Mouse (Mus musculus) kidney, embryonic 15.5 days (tissue): ENCODE measurements at regions not wholly inside any gene's neighbourhood (a gene's known extent, or its start where the extent isn't known, plus 50 kb on each side); places are given as distances from the start of the nearest gene placed in this dataset.
A peak's percentile ranks its signal among the peaks of the same experiment; 100 is the strongest.

Source experiments
- ATAC-seq: fragments of 200-750 bp; cut with Nextera tagmentation; replicated peaks from 2 replicates; pipeline ENCODE4 v1.8.0; 2017; ENCODE audit warnings: moderate TSS enrichment; ENCODE audit not compliant: low FRiP score
- H3K27ac ChIP-seq: fragments of 300-500 bp; sonication (generic); 2 replicates; pipeline ENCODE4 v1.5.1; 2015; ENCODE audit warnings: mild to moderate bottlenecking, inconsistent platforms
- H3K27me3 ChIP-seq: fragments of 300-500 bp; sonication (generic); 2 replicates; pipeline ENCODE4 v1.6.1; 2015; ENCODE audit warnings: inconsistent platforms
- H3K36me3 ChIP-seq: fragments of 300-500 bp; sonication (generic); 2 replicates; pipeline ENCODE4 v1.6.1; 2015; ENCODE audit warnings: inconsistent platforms
- H3K4me1 ChIP-seq: fragments of 300-500 bp; sonication (generic); 2 replicates; pipeline ENCODE4 v1.6.1; 2015; ENCODE audit warnings: inconsistent platforms
- H3K4me2 ChIP-seq: fragments of 300-500 bp; sonication (generic); 2 replicates; pipeline ENCODE4 v1.6.1; 2015; ENCODE audit warnings: moderate library complexity, mild to moderate bottlenecking, inconsistent platforms
- H3K4me3 ChIP-seq: fragments of 300-500 bp; sonication (generic); replicated peaks from 2 replicates; pipeline ENCODE4 v1.5.1; 2015; ENCODE audit warnings: mild to moderate bottlenecking, inconsistent platforms
- H3K9ac ChIP-seq: fragments of 300-500 bp; sonication (generic); 2 replicates; pipeline ENCODE4 v1.6.1; 2015; ENCODE audit warnings: mild to moderate bottlenecking, inconsistent platforms
- H3K9me3 ChIP-seq: fragments of 300-500 bp; sonication (generic); replicated peaks from 2 replicates; pipeline ENCODE4 v1.6.1; 2016; ENCODE audit warnings: inconsistent platforms
- WGBS: fragments of 180-500 bp; shearing (Covaris S2); methylation state at CpG from one replicate; pipeline ENCODE4 v1.1.7; 2015; ENCODE audit warnings: mixed read lengths; 5-methylcytosine and 5-hydroxymethylcytosine counted together

GRCm38 (mm10) chr17:83924259-83924922, 76.6 kb upstream of the Haao start:
- Histone ChIP-seq H3K4me1 (peaks cover 23% of the 10 kb centered on the region), H3K4me2 (no peak overlapping the region), H3K27ac (no peak overlapping the region), H3K27me3 (no peaks in the 10 kb centered on the region), H3K36me3 (no peaks in the 10 kb centered on the region), H3K9ac (no peak overlapping the region), H3K9me3 (no peaks in the 10 kb centered on the region), H3K4me3 (no peak overlapping the region)
- 44% methylated on average over 16 of the region's 16 CpGs for WGBS
- no peak for ATAC-seq

- no peak overlapping the region for H3K4me2 ChIP-seq
- ATAC-seq, result no peak
- H3K9ac ChIP-seq, result no peak overlapping the region
- 71% methylated on average over 8 of the region's 8 CpGs for WGBS
- peaks cover 50% of the 10 kb centered on the region for H3K4me1 ChIP-seq
- no peak overlapping the region for H3K4me3 ChIP-seq
- H3K9me3 ChIP-seq, result no peaks in the 10 kb centered on the region
- H3K27me3 ChIP-seq, result no peaks in the 10 kb centered on the region
- H3K36me3 ChIP-seq, result no peaks in the 10 kb centered on the region
- H3K27ac ChIP-seq, result no peak overlapping the region
Observed at GRCm38 (mm10) chr17:83920894-83921293, 73.1 kb upstream of the Haao start.

GRCm38 (mm10) chr17:83920225-83920624, 72.5 kb upstream of the Haao start:
- Histone ChIP-seq H3K9ac (no peak overlapping the region), H3K36me3 (no peaks in the 10 kb centered on the region), H3K4me3 (no peak overlapping the region), H3K4me1 (peaks cover 52% of the 10 kb centered on the region), H3K27ac (no peak overlapping the region), H3K9me3 (no peaks in the 10 kb centered on the region), H3K4me2 (no peak overlapping the region), H3K27me3 (no peaks in the 10 kb centered on the region)
- 32% methylated on average over 4 of the region's 4 CpGs for whole genome bisulfite sequencing
- ATAC-seq, result no peak

GRCm38 (mm10) chr17:83918413-83919139, 70.8 kb upstream of the Haao start:
- no peaks in the 10 kb centered on the region for H3K36me3 ChIP-seq
- H3K4me1 ChIP-seq, result peaks cover 46% of the 10 kb centered on the region
- no peaks in the 10 kb centered on the region for H3K9me3 ChIP-seq
- ATAC-seq, result no peak
- no peak overlapping the region for H3K9ac ChIP-seq
- no peak overlapping the region for H3K4me2 ChIP-seq
- WGBS, result 61% methylated on average over 9 of the region's 9 CpGs
- no peaks in the 10 kb centered on the region for H3K27me3 ChIP-seq
- no peak overlapping the region for H3K4me3 ChIP-seq
- peak overlapping the region; percentile 57 for H3K27ac ChIP-seq

GRCm38 (mm10) chr17:83917781-83918180, 70.0 kb upstream of the Haao start:
- Histone ChIP-seq H3K4me3 (no peak overlapping the region), H3K36me3 (no peaks in the 10 kb centered on the region), H3K27ac (peak overlapping the region; percentile 85), H3K9ac (no peak overlapping the region), H3K9me3 (no peaks in the 10 kb centered on the region), H3K4me1 (peaks cover 48% of the 10 kb centered on the region), H3K27me3 (no peaks in the 10 kb centered on the region), H3K4me2 (no peak overlapping the region)
- no peak for ATAC-seq
- WGBS, result 64% methylated on average over 4 of the region's 4 CpGs

DNA sequence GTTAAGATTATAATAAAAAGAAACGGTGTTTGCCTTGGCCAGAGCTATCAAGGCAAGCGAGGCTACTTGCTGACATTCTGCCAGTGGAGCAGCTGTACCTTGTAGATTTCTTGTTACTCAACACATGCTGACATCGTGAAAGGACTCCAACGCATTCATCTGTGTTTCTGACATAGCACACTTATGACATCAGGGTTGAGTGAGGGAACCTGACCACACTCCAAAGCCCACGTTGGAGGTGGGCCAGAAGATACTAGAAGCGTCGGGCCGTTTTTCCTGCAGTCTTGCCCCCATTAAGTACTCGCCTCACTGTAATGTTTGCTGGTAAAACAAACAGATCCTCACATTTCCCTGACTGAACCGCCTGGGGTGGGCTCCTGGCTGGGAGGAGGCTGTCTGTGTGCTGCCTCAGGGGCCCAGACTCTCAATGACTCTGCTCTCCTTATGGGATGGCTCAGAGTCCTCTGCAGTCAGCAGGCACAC, 69.0 kb upstream of the Haao start:
- H3K4me3 ChIP-seq, result no peak overlapping the region
- WGBS, result 22% methylated on average over 10 of the region's 10 CpGs
- ATAC-seq, result peak; percentile 78
- no peak overlapping the region for H3K4me2 ChIP-seq
- no peaks in the 10 kb centered on the region for H3K27me3 ChIP-seq
- no peaks in the 10 kb centered on the region for H3K9me3 ChIP-seq
- no peak overlapping the region for H3K9ac ChIP-seq
- peak overlapping the region; percentile 85 for H3K27ac ChIP-seq
- H3K36me3 ChIP-seq, result no peaks in the 10 kb centered on the region
- peaks cover 48% of the 10 kb centered on the region for H3K4me1 ChIP-seq

DNA sequence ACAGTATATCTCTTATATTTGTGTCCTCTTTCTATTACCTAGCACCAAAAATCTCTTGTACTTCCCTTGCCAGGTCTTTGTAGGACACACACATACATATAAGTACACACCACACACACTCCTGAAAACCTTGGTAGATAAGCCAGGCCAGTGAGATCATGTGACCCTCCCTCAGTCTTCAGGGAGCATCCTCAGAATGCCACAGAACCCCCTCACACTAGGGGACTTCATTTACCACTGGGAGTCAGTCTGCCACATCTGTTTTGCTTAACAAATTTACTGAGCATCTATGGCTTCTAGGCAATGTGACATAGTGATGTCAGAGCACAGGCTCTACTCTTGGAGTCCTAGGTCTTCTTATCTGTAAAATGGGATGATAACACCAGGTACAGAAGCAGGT, 67.3 kb upstream of the Haao start:
- no peak overlapping the region for H3K4me2 ChIP-seq
- no peaks in the 10 kb centered on the region for H3K36me3 ChIP-seq
- H3K27ac ChIP-seq, result no peak overlapping the region
- H3K9ac ChIP-seq, result no peak overlapping the region
- H3K27me3 ChIP-seq, result no peaks in the 10 kb centered on the region
- no peak for ATAC-seq
- peaks cover 39% of the 10 kb centered on the region for H3K4me1 ChIP-seq
- H3K4me3 ChIP-seq, result no peak overlapping the region
- no peaks in the 10 kb centered on the region for H3K9me3 ChIP-seq

DNA sequence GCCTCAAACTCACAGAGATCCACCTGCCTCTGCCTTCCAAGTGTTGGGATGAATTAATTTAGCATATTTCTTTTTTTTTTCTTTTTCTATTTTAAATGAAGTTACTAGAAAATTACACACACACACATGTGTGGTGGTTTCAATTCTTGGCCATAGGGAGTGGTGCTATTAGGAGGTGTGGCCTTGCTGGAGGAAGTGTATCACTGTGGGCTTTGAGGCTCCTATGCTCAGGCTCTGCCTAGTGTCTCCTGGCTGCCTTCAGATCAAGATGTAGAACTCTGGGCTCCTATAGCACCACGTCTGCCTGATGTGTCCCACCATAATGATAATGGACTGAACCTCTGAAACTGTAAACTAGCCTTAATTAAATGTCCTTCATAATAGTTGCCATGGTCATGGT, 66.8 kb upstream of the Haao start:
- WGBS, result 74% methylated on average over 1 of the region's 1 CpGs

DNA sequence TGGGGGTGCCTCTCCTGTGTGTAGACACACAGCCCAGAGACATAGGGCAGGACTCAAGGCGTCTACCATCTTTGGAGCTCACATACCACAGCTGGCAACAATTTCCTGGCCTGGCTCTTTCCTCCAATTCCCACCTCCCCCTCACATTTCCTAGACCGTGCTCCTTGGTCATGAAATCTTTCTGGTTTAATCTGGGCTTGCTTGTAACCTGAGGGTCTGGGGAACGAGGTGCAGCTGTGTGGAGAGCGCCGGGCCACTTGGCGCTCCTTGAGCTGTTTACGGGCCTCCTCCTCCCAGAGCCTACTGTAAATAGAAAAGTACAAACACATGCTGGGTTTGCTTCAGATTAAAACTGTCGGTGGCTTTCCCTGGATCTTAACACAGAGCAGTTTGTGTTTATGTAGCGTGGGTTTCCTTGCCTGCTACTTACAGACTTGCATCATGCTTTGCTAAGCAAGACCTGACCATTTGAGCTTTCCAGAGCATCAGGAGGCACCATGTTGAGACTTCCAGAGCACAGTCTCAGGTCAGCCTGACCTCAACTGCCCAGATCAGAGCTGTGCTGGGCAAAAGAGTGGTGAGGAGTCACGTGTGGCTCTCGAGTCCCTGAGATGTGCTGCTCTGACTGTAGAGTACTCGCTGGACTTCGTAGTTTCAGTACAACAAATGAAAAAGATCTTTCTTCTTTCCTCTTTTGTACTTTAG, 66.1 kb upstream of the Haao start:
- Histone ChIP-seq H3K36me3 (no peaks in the 10 kb centered on the region), H3K4me3 (no peak overlapping the region), H3K27ac (peak overlapping the region; percentile 78), H3K9ac (no peak overlapping the region), H3K27me3 (no peaks in the 10 kb centered on the region), H3K4me1 (peaks cover 42% of the 10 kb centered on the region), H3K4me2 (no peak overlapping the region), H3K9me3 (no peaks in the 10 kb centered on the region)
- 0 out of 2 replicates have a peak, but pooled peaks have one; percentile 16 for ATAC-seq
- WGBS, result 49% methylated on average over 13 of the region's 13 CpGs

More for the DNA sequence above, 66.8 kb upstream of the Haao start:
- ATAC-seq, result no peak
- H3K27me3 ChIP-seq, result no peaks in the 10 kb centered on the region
- H3K36me3 ChIP-seq, result no peaks in the 10 kb centered on the region
- no peak overlapping the region for H3K4me2 ChIP-seq
- no peaks in the 10 kb centered on the region for H3K9me3 ChIP-seq
- H3K4me1 ChIP-seq, result peaks cover 39% of the 10 kb centered on the region
- H3K27ac ChIP-seq, result no peak overlapping the region
- no peak overlapping the region for H3K4me3 ChIP-seq
- no peak overlapping the region for H3K9ac ChIP-seq

- WGBS, result 90% methylated on average over 6 of the region's 6 CpGs
- Histone ChIP-seq H3K36me3 (no peaks in the 10 kb centered on the region), H3K4me3 (no peak overlapping the region), H3K9me3 (no peaks in the 10 kb centered on the region), H3K4me1 (peaks cover 28% of the 10 kb centered on the region), H3K4me2 (no peak overlapping the region), H3K27ac (no peak overlapping the region; the same call in 1 of the 2 replicates), H3K27me3 (no peaks in the 10 kb centered on the region), H3K9ac (no peak overlapping the region)
- no peak for ATAC-seq
Observed at GRCm38 (mm10) chr17:83912421-83912820, 64.7 kb upstream of the Haao start.

GRCm38 (mm10) chr17:83908811-83909210, 61.0 kb upstream of the Haao start:
- WGBS, result 83% methylated on average over 6 of the region's 6 CpGs
- H3K36me3 ChIP-seq, result no peaks in the 10 kb centered on the region
- H3K9me3 ChIP-seq, result no peaks in the 10 kb centered on the region
- H3K27me3 ChIP-seq, result no peaks in the 10 kb centered on the region
- no peak for ATAC-seq
- H3K27ac ChIP-seq, result 0 out of 2 replicates have a peak overlapping the region, but pooled peaks have one; percentile 9
- peaks cover 18% of the 10 kb centered on the region for H3K4me1 ChIP-seq
- no peak overlapping the region for H3K9ac ChIP-seq
- no peak overlapping the region for H3K4me2 ChIP-seq
- no peak overlapping the region for H3K4me3 ChIP-seq

DNA sequence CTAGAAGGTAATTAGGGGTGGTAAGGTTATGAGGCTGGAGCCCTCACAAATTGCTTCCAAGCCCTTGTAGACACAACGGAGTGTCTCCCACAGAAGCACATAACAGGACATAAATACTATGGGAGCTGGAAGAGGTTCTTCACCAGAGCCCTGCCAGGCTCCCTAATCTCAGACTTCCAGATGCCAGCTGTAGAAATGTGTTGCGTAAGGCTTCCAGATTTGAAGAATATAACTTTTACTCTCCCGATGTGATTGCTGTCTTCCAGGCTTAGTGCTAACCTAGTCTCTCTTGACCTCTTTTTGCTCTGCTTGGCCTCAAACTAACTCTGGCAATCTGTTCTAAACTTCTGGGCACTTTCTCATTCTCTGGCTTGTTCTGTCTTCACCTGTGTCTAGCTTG, 59.8 kb upstream of the Haao start:
- Histone ChIP-seq H3K27ac (no peak overlapping the region), H3K36me3 (no peaks in the 10 kb centered on the region), H3K27me3 (no peaks in the 10 kb centered on the region), H3K9me3 (no peaks in the 10 kb centered on the region), H3K4me2 (no peak overlapping the region), H3K4me3 (no peak overlapping the region), H3K9ac (no peak overlapping the region), H3K4me1 (peaks cover 24% of the 10 kb centered on the region)
- ATAC-seq, result no peak
- WGBS, result 85% methylated on average over 3 of the region's 3 CpGs
